Mouse (Mus musculus): ENCODE data around the gene Slc39a3.
"Not testable (repeated sequence)": the region's sequence is repeated elsewhere in the genome, so short reads cannot be mapped to it uniquely, and the experiment has no call there.

Slc39a3 gene

DNA sequence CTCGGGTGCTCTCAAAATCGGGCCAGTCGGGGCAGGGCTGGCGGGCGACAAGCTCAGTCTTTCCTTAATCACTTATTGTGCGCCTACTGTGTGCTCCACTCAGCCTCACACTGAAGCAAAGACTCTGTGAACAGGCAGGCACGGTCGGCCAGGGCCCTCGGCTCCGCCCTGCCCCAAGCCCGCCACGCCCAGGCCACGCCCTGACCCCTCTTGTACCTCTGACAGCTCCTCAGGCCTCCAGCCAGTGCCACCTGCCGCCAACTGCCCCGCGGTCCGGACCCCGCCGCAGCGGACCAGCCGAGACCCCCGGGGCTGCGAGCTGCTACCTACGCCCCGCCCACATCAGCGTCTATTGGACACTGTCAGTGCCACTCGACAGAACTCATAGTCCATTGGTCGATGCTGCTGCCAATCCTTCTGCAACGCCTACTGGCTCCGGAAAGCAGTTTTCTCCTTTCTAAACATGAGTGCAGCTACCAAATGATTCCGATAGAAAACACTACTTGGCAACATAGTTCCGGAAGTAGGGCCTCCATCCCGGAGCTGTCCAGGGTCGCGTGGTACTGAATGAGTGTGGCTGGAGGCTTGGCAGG lies at the start of gene Slc39a3:
Gene Slc39a3 (minus strand): TSS at position 439 of the 593 bp plus-strand sequence.
- peak; percentile 100 for DNase-seq (ENCODE audit: low read depth, low spot score)

DNA sequence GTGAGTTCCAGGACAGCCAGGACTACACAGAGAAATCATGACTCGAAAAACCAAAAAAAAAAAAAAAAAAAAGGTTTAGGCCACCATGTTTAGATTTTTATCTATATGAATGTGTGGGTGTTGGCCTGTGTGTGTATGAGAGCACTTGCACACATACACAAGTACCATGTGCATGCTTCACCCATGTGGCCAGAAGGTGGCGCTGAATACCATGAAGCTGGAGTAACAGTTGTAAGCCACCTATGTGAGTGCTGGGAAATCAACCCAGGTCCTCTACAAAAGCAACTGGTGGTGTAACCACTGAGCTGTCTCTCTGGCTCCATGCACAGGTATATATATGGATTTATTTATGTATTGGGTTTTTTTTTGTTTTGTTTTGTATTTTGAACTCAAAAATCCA lies 49.8 kb upstream of the Slc39a3 start:
- no peak for DNase-seq (ENCODE audit: low read depth, low spot score)

DNA sequence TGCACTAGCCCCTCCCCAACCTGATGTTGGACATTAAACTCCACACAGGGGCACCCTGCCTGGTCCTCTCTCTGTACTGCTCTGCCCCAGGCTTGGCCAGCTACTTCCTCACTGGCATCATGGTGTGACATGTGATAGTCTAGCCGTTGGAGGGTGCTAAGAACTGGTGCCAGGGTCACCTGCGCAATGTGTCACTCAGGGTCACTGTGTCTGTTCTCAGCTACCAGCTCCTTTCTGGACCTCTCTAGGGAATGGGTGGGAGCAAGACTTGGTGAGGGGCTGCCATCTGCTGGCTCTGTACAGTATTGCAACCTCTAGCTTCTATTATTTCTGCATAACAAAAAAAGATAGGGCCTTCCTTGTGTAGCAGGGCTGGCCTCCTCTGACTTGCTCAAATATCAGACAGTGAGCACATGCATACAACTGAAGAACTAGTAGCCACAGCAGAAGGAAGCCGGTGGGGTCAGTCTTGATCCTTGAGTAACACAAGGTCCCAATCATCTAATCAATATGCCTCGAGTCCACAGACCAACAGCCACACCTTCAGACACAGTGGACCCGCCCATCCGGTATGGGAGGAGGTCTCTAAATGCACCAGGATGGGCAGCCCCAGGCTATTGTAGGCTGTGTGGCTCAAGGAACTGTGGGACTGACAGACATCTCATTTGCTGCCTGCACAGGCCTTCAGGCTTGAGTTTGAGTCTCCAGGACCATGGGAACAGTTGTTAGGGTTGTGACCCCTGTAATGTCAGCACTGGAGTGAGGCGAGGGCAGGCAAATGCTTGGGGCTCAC lies 45.1 kb upstream of the Slc39a3 start:
- DNase-seq (ENCODE audit: low read depth, low spot score): peak; percentile 59

DNA sequence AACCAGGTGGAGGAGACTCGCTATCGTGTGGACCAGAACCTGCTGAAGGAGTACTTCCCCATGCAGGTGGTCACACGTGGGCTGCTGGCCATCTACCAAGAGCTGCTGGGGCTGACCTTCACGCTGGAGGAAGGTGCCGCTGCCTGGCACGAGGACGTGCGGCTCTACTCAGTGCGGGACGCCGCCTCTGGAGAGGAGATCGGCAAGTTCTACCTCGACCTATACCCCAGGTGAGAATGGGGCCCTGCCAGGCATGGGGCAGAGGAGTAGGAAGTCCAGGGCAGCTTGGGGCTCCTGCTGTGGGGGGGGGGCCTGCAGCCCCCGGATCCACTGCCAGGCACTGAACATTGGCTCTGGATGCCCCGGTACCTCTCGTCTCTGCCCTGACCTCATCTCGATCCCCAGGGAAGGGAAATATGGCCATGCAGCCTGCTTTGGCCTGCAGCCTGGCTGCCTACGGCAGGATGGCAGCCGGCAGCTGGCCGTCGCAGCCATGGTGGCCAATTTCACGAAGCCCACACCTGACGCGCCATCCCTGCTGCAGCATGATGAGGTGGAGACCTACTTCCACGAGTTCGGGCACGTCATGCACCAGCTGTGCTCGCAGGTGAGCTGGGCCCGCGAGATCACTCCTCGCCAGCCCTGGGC lies 42.9 kb upstream of the Slc39a3 start:
- no peak for DNase-seq (ENCODE audit: low read depth, low spot score)

DNA sequence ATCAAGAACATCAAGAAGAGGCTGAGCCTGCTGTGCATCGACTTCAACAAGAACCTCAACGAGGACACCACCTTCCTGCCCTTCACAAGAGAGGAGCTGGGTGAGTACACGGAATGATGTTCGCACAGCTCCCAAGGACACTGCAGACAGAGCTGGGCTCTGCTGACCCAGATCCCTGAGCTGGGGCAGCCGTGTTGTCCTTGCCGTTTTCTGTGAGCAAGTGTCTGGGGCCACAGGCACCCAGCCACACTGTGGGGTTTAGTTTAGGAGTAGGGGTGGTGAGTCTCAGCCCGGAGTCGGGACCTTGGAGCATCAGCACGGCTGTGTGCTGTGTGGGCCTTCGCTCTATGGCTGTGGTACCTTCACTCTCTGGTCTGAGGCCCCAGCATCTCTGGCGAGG lies 40.7 kb upstream of the Slc39a3 start:
- no peak for DNase-seq (ENCODE audit: low read depth, low spot score)

DNA sequence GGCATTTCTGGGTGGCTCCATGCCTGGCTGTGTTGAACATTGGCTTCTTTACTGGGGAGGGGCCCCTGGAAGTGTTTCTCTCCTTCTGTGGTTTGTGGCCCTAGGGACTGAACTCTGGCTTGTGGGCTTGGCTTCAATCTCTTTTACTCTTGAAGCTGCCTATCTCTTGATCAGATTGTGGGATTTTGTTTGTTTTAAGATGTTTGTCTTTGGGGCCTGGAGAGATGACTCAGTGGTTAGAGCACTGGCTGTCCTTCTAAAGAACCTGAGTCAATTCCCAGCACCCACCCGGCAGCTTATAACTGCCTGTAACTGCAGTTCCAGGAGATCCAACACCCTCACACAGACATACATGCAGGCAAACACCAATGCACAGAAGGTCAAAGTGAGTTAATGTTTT lies 39.1 kb upstream of the Slc39a3 start:
- DNase-seq (ENCODE audit: low read depth, low spot score): no peak

DNA sequence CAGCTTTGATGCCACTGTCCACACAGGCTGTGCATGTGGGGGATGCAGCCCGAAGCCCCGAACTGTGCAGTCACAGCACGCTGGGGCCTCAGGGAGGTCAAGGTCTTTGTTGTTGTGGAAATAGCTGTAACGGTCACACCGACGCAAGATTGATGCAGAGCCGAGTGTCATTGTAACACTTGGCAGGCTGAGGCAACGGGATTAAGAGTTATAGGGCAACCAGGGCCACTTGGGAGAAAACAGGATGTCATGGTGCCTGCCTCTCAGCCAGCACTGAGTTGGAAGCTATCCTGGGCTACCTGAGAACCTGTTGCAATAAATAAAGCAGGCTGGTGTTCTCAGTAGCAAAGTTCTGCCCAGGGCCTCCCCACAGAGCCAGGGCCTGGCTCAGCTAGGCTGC lies 38.5 kb upstream of the Slc39a3 start:
- DNase-seq (ENCODE audit: low read depth, low spot score): no peak

DNA sequence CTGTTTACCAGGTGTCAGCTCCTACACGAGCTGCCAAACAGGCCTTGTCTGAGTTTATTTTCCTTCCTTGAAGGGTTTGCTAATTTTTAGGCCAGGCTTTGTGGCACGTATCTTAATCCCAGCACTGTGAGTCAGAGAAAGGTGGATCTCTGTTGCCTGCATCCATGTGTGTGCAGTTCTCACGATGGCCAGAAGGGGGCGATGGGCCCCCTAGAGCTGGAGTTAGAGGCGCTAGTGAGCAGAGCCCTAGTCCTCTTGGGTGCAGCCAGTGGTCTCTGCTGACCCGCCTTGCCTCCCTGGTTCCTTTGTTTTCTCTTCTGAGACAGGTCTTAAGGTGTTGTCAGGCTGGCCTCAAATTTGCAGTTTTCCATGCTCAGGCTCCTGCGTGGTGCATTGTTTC lies 36.2 kb upstream of the Slc39a3 start:
- no peak for DNase-seq (ENCODE audit: low read depth, low spot score)

DNA sequence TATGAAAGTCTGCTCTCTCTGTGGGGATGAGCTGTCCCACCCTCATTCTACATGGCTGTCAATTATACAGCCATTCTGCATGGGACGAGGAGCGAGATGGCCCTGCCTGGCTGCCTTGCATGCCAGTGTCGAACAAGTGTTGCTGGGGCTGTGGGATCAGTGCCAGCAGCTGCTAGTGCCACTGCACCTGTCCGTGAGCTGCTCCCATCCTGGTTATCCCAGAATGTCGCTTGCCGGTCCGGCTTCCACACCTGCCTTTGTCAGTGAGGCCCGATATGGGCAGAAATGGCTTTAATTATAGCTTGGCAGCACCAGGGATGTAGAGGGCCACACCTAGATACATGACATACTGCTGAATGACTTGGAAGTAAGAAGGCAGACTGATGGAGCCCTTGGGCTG lies 35.1 kb upstream of the Slc39a3 start:
- DNase-seq (ENCODE audit: low read depth, low spot score): no peak

DNA sequence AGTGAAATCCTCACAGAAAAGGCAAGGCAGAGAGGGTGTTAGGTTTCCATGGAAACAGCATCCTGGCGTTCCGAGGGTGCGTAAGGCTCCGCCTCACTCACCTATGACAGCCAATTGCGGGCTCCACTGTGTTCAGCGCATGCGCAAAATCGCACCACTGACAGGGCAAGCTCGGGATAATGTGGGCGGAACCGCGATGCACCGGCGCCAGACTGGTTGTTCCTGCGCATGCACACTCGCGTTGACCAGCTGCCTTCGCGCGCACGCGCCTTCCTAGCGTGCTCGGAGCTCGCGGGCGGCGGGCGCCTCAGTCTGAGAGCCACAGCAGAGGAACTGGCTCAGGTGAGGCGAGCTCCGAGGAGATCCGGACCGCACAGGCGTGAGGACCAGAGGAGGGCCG lies 32.6 kb upstream of the Slc39a3 start, which contains the start of gene Thop1:
Gene Thop1 (plus strand): TSS at position 200 of the 400 bp plus-strand sequence.
- DNase-seq (ENCODE audit: low read depth, low spot score): peak; percentile 99

DNA sequence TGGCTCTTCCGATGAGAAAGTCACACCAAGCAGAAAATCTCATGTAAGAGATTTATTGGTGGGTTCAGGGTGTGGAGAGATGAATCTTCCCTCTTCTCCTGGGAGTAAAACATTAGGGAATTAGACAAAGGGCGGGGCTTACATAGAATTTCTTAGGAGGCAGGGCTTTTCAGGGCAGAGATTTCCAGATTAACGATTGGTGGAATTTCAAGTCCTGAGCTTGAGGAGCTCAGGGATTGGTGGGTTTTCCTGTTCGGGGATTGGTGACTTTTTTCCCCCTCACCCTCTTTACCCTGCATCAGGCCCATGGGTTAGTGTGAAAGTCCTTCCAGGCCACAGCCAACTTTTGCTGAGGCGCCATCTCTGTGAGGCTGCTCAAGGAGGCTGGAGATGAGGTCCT lies 31.5 kb upstream of the Slc39a3 start:
- no peak for DNase-seq (ENCODE audit: low read depth, low spot score)

DNA sequence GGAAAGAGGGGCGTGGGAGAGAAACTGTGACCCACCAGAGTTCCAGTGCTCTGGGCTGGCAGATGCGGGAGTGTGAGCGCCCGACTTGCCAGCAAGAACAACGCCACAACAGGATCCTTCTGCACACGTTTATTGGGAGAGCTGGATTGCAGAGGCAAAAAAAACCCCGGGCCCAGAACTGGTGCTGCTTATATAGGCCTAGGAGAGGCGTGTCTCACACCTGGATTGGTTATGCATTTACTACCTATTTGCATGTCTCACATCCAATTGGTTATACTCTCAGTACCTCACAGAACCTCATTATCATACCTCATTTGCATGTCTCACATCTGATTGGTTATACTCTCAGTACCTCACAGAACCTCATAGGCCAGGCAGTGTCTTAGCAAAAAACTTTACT lies 27.3 kb upstream of the Slc39a3 start:
- DNase-seq (ENCODE audit: low read depth, low spot score): not testable (repeated sequence)

DNA sequence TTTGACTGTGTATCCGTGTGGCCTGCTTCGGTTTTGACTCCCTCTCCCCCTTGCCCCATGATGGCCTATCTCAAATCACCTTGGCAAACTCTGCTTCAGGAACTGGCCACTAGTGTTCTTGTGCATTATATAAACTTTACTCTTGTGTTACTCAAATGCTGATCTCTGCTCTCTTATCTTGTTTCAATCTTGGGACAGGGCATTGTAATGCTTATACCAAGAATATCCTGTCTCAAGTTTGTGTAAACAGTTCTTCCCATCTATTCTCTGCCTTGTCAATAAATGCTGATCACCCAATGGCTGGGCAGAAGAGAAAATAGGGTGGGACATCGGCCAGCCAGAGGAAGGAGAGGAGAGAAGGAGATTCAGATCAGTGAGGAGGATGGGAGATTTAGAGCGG lies 25.5 kb upstream of the Slc39a3 start:
- no peak for DNase-seq (ENCODE audit: low read depth, low spot score)

DNA sequence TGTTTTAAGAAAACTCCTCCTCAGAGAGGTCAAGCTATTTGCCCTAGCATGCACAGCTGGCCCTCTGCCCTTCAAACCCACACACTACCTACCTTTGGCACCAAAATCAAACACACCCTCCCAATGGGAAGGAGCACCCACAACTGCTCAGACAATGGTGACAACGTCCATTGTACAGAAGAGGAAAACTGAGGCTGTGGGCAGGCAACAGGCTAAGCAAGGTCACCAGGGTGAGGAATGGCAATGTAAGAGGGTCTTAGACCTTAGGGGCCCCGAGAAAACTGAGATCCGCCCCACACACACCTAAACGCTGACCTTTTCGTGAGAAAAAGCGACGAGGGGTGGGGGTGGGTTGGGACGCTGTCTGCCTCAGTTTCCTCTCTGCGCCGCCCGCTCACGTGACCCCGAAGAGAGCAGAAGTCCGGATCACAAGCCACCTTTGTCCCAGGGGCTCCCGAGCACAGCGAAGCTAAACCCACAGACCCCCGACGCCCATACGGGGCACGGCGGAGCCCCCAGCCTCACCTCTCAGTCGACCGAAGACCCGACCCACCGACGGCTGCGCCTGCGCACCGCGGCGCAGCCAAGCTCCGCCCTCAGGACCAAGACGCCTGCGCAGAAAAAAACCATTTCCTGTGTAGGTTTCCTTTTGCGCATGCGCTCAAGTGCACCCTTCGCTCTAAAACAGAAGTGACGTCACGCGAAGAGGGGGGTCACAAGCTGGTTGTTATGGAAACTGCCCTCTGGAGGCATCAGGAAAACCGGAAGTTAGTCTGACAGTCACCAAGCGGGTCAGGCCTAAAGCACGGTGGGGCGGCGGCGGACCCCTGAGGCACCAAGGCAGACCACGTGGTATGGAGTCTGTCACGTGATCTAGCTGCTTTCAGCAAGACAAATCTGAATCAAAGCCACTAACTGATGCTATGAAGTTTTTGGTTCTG lies 22.6 kb upstream of the Slc39a3 start, which contains the start of gene Sgta:
Gene Sgta (minus strand): TSS at position 579 of the 941 bp plus-strand sequence.
- peak; percentile 100 for DNase-seq (ENCODE audit: low read depth, low spot score)

DNA sequence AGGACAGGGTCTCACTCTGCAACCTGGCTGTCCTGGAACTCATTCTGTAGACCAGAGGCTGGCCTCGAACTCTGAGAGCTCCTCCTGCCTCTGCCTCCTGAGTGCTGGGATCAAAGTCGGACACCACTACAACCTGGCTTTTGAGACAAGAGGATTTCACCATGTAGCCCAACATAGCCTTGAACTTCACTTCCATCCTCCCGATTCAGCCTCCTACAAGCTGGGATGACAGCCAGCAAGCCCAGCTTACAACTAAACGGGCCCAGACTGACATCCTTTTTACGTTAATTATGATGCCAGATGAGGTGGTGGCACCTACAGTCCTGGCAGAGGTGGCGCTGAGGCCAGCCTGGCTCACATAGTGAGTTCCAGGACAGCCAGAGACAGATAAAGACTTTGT lies 21.7 kb upstream of the Slc39a3 start:
- DNase-seq (ENCODE audit: low read depth, low spot score): no peak

DNA sequence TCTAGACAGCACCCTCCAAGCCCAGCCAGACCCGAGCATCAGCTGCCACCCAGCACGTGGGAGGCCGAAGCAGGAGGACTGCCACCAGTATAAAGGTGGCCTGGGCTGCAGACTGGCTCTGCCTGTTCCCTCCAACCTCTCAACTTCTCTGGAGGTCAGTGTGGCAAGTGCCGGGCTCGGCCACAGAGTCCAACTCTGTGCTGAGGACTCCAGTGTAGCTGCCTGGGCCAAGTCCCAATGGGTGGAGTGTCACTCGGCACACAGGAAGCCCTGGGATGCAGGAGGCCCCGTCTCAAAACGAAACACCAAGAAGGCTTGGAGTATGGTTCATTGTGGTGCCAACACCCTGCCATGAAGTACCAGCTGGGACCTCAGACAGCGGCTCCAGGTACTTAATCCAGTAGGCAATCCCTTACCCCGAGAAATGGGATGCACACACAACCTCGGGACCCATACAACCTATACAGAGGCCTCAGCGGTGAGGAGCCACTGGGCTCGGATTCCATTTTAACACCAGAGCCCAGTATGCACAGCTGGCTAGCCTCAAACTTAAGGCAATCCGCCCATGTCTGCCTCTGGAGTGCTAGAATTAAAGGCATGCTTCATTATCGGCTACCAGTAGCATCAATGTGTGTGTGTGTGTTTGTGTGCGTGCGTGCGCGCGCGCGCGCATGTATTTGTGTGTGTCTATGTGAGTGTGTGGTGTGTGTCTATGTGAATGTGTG lies 20.3 kb upstream of the Slc39a3 start:
- no peak for DNase-seq (ENCODE audit: low read depth, low spot score)

DNA sequence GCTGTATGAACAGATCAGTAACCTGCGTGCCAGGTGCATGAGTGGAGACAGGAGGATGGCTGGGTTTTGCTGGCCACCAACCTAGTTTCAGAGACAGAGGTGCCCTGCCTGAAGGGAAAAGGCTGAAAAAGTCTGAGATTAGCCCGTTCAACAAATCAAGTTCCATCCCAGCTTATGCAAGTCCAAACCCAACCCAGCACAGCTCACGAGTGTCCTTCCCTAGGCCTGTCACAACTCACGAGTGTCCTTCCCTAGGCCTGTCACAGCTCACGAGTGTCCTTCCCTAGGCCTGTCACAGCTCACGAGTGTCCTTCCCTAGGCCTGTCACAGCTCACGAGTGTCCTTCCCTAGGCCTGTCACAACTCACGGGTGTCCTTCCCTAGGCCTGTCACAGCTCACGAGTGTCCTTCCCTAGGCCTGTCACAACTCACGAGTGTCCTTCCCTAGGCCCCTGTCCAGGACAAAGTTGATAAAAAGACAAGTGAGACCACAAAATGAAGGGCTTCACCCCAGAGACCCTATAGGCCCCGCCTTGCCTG lies 18.6 kb upstream of the Slc39a3 start:
- not testable (repeated sequence) for DNase-seq (ENCODE audit: low read depth, low spot score)

DNA sequence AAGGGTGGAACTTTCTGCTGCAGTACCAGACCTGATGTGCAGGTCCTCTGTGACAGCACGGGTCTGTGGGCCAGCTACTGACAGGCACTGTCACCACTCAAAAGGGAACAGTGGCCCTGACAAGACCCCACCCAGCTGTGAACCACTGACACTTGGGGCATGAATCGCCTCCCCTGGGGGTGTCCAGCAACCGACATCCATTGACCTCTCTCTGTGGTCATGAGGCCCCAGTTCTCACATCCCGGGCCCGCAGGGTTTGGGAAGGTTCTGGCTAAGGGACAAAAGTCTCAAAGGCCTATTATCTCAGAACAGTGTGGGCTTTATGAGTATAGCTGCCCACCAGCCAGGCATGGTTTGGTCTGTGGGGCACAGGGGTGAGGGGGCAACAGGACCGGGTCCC lies 17.9 kb upstream of the Slc39a3 start:
- no peak for DNase-seq (ENCODE audit: low read depth, low spot score)

DNA sequence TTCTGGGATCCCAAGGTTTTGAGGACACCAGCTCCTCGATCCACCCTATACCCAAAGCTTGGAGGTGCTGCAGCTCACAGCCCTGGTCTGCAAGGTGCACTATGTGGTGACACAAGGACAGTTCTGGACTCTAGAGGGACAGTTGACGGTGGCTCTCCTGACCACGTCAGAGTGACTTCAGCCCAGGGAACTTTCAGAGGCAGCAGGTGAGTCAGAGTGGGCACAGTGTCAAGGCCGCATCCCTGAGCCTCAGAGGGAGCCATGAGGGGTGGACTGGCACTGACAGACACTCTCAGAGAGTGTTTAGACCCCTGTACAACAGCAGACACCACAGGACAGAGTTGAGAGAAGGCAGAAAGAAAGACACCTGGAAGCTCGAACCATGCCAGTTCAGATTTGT lies 15.4 kb upstream of the Slc39a3 start:
- no peak for DNase-seq (ENCODE audit: low read depth, low spot score)

DNA sequence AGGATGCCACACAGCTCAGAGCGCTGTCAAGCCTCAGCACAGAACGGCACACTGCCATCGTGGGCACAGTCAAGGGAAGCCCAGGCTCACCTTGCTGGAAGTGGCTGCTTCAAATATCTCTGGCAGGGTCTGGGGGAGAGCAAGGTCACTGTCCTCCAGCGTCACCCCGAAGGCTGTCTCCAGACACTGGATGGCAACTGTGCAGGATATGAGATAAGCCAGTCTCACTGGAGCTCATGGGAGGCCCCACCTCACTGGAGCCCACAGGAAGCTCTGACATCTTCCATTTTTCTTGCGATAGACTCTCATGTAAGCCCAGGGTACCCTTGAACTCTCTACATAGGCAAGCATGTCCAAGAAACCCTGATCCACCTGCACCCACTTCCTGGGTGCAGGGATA lies 13.9 kb upstream of the Slc39a3 start:
- DNase-seq (ENCODE audit: low read depth, low spot score): no peak

DNA sequence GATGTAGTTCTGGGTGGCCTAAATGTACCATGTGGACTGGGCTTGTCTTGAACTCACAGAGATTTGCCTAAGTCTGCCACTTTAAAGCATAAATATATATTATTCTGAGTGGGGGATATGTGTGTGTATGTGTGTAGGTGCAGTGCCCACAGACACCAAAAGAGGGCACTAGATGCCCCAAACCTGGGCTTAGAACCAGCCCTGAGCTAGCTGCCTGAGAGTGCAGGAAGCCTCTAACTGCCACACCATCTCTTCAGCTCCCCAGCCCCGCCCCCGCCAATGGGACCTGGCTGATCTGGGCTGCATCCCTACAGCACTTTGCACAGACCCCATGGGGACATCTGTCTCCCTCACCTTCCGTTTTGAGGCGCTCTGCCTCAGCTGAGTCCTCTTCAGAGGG lies 13.4 kb upstream of the Slc39a3 start:
- no peak for DNase-seq (ENCODE audit: low read depth, low spot score)
